Mouse (Mus musculus) testis, adult 2 months (tissue): ENCODE data around the gene Dmwd. TPM values are rescaled to one million over a fixed set of nuclear protein-coding genes. Genes with fewer than 3 reads are reported as not detected.

Experiments used
- H3K27ac ChIP-seq: fragments of 200-500 bp; 2 replicates; pipeline ENCODE4 v1.5.1; 2012; ENCODE audit warnings: low read depth, low read length; ENCODE audit not compliant: control insufficient read depth, insufficient read depth
- H3K27me3 ChIP-seq: fragments of 200-500 bp; 2 replicates; pipeline ENCODE4 v1.6.1; 2012; ENCODE audit warnings: mild to moderate bottlenecking, low read length, moderate library complexity; ENCODE audit not compliant: control insufficient read depth, insufficient read depth
- H3K36me3 ChIP-seq: fragments of 200-500 bp; 2 replicates; pipeline ENCODE4 v1.6.1; 2012; ENCODE audit warnings: mild to moderate bottlenecking, low read length; ENCODE audit not compliant: control insufficient read depth, insufficient read depth
- H3K4me1 ChIP-seq: fragments of 200-500 bp; 2 replicates; pipeline ENCODE4 v1.6.1; 2012; ENCODE audit warnings: low read length; ENCODE audit not compliant: control insufficient read depth, insufficient read depth
- H3K4me3 ChIP-seq: fragments of 200-500 bp; 2 replicates; pipeline ENCODE4 v1.5.1; 2012; ENCODE audit warnings: low read depth, mild to moderate bottlenecking, low read length, moderate library complexity, mixed read lengths; ENCODE audit not compliant: control insufficient read depth
- CTCF ChIP-seq: fragments of 200-500 bp; IDR thresholded peaks from 2 replicates; pipeline ENCODE4 v1.5.1; 2012; ENCODE audit warnings: low read depth, mild to moderate bottlenecking, inconsistent platforms, low read length, moderate library complexity; ENCODE audit not compliant: control insufficient read depth, insufficient read depth, insufficient replicate concordance
- POLR2A ChIP-seq: fragments of 200-500 bp; IDR thresholded peaks from 2 replicates; pipeline ENCODE4 v1.6.1; 2012; ENCODE audit warnings: low read depth, mild to moderate bottlenecking, inconsistent platforms, low read length, moderate library complexity; ENCODE audit not compliant: control insufficient read depth
- polyA plus RNA-seq: library from polyadenylated mRNA; depleted of rRNA; stranded (reverse); fragments of >200 nt; gene quantifications from 2 replicates; pipeline ENCODE4 v1.2.3, GENCODE M21; 2012

Dmwd gene
- polyA plus RNA-seq, 1 experiment: 83.7 TPM

- H3K4me1 ChIP-seq: peaks cover 48% of the 10 kb centered on the region
- H3K4me3 ChIP-seq: peak overlapping the region; percentile 76
- H3K27me3 ChIP-seq: no peaks in the 10 kb centered on the region
- no peaks in the 10 kb centered on the region; the same call in 1 of the 2 replicates for H3K36me3 ChIP-seq
- TF ChIP-seq POLR2A: no peak
- TF ChIP-seq CTCF: no peak
- peak overlapping the region; percentile 5 for H3K27ac ChIP-seq
Measured at GRCm38 (mm10) chr7:19094826-19095750, 19.1 kb downstream of the Dmwd start.

DNA sequence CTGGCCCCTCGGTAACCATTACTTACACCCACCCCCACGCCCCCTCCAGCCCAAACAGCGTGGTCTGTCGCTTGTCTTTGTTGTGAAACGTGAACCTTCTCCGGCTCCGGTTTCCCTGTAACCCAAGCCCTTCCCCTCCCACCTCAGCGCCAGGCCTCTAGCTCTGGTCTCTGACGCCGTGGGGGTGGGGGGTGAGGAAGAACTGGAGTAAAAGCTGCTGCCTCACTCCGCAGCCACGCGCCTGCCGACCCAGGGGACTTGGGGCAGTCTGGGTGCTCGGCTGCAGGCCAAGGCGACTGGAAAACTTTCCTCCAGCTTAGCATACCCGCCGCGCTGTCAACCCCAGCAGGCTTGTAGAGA is 19.7 kb downstream of the Dmwd start:
- H3K36me3 ChIP-seq: no peaks in the 10 kb centered on the region; the same call in 1 of the 2 replicates
- H3K4me1 ChIP-seq: peaks cover 48% of the 10 kb centered on the region
- H3K27me3 ChIP-seq: no peaks in the 10 kb centered on the region
- no peak overlapping the region for H3K4me3 ChIP-seq
- no peak for TF ChIP-seq CTCF
- no peak for TF ChIP-seq POLR2A
- H3K27ac ChIP-seq: no peak overlapping the region

GRCm38 (mm10) chr7:19096421-19096976 is 20.5 kb downstream of the Dmwd start:
- no peaks in the 10 kb centered on the region for H3K27me3 ChIP-seq
- TF ChIP-seq POLR2A: no peak
- TF ChIP-seq CTCF: no peak
- H3K27ac ChIP-seq: no peak overlapping the region
- H3K36me3 ChIP-seq: no peaks in the 10 kb centered on the region; the same call in 1 of the 2 replicates
- no peak overlapping the region for H3K4me3 ChIP-seq
- H3K4me1 ChIP-seq: peaks cover 43% of the 10 kb centered on the region

GRCm38 (mm10) chr7:19097217-19097616 is 21.2 kb downstream of the Dmwd start:
- H3K36me3 ChIP-seq: no peaks in the 10 kb centered on the region
- H3K4me3 ChIP-seq: no peak overlapping the region
- peaks cover 36% of the 10 kb centered on the region for H3K4me1 ChIP-seq
- TF ChIP-seq CTCF: no peak
- TF ChIP-seq POLR2A: no peak
- no peak overlapping the region for H3K27ac ChIP-seq
- no peaks in the 10 kb centered on the region for H3K27me3 ChIP-seq

- TF ChIP-seq POLR2A (no peak), CTCF (no peak)
Measured at GRCm38 (mm10) chr7:19097863-19098262, 21.8 kb downstream of the Dmwd start.

GRCm38 (mm10) chr7:19098811-19099210 is 22.8 kb downstream of the Dmwd start:
- H3K27me3 ChIP-seq: no peaks in the 10 kb centered on the region
- peaks cover 23% of the 10 kb centered on the region for H3K4me1 ChIP-seq
- TF ChIP-seq POLR2A (no peak), CTCF (no peak)
- H3K27ac ChIP-seq: no peak overlapping the region
- no peaks in the 10 kb centered on the region for H3K36me3 ChIP-seq
- no peak overlapping the region for H3K4me3 ChIP-seq

More at GRCm38 (mm10) chr7:19097863-19098262, 21.8 kb downstream of the Dmwd start:
- Histone ChIP-seq H3K4me3 (no peak overlapping the region), H3K27me3 (no peaks in the 10 kb centered on the region), H3K27ac (no peak overlapping the region), H3K4me1 (peaks cover 30% of the 10 kb centered on the region), H3K36me3 (no peaks in the 10 kb centered on the region)

DNA sequence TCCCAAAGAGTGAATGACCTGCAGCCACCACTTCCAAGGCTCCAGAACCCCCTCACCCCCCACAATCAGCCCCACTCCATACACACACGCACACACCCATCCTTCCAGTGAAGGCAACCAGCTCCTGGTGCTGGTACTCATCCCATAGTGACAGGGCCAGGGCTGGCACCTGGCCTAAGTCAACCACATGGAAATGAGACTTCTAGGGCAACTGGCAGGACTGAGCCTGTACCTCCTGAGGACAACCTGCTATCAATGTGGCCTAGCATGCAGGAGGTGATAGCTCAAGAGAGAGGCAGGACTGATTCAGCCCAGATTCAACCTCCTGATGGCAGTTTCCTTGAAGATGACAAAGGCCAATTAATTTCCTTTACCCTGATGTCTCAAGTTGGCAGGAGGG is 24.3 kb downstream of the Dmwd start:
- no peak overlapping the region for H3K27ac ChIP-seq
- TF ChIP-seq POLR2A: no peak
- no peak for TF ChIP-seq CTCF
- no peaks in the 10 kb centered on the region for H3K36me3 ChIP-seq
- peaks cover 14% of the 10 kb centered on the region for H3K4me1 ChIP-seq
- no peaks in the 10 kb centered on the region for H3K27me3 ChIP-seq
- no peak overlapping the region for H3K4me3 ChIP-seq

DNA sequence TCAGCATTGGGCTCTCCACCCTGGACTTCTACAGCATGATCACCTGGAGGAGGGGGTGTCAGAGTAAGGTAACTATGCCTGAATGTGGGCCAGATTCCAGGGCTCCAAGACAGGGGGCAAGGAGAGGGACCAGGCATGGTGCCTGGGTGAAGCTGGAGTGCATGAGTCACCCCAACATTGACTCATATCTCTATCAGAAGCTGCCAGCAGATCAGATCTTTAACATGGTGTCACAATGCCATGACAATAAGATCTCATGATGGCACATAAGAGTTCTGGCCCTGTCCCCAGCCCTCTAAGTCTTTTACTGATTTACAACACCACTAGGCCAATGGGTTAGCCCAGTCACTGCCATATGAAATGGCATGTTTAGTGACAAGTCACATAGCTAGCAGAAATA is 27.7 kb downstream of the Dmwd start:
- H3K27ac ChIP-seq: no peak overlapping the region
- no peaks in the 10 kb centered on the region for H3K36me3 ChIP-seq
- H3K4me3 ChIP-seq: no peak overlapping the region
- TF ChIP-seq POLR2A: no peak
- TF ChIP-seq CTCF: no peak
- H3K4me1 ChIP-seq: no peaks in the 10 kb centered on the region
- H3K27me3 ChIP-seq: no peaks in the 10 kb centered on the region
